Mouse (Mus musculus): ENCODE data around the gene Ip6k3.

The Ip6k3 gene

DNA sequence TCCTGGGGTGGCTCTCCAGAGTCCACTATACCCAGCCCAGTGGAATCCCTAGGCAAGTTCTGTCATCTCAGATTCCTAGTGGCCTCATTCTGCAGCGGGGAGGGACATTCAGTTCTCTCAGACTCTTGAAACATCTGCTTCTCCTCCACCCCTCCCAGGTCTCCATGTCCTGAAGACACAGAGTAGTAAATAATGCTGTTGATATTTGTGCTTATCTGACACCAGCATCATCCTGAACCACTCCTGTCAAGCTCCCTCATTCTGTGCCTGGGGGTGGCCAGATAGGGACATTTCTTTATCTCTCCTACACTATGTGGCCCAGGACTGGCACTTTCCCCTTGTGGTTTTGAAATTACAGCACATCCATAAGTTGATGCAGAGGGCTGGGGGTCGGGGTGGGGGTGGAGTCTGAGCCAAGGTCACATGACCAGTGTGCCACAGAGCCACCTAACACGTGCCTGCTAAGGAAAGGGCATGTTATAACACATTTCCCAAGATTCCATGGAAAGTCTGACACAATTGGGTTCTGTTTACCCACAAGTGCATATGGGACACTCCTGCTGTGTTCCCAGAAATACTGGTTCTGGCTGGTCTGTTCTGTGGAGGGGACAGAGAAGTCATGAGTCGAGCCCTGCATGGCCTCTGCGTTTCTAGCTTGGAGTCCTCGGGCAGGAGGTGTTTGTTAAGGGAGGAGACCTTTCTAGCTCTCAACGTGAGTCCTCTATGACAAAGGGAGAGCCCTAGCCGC is 14.4 kb downstream of the Ip6k3 start:
- peak in 1 of 2 experiments; percentile 50 for DNase-seq (ENCODE audit: low spot score in 2 of 2)

DNA sequence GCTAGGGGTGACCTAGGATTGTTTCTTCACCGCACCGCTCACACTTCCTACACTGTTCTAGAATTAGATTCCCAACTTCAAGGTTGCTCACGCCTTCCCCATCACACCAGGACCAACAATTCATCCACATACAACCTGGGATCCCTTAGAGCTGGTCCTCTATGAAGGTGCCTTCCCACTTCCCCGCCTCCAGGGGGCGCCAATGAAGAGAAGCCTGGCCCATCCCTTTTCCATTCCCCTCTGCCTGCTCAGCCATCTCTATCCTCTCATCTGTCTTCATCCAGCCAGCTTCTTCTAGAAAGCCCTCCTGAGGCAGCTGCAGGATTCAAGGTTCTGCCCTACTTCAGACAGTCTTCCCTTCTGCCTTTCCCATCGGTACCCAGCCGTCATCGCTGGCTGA is 16.2 kb downstream of the Ip6k3 start:
- DNase-seq (ENCODE audit: low spot score in 2 of 2), result peak; percentile 57 to 81

DNA sequence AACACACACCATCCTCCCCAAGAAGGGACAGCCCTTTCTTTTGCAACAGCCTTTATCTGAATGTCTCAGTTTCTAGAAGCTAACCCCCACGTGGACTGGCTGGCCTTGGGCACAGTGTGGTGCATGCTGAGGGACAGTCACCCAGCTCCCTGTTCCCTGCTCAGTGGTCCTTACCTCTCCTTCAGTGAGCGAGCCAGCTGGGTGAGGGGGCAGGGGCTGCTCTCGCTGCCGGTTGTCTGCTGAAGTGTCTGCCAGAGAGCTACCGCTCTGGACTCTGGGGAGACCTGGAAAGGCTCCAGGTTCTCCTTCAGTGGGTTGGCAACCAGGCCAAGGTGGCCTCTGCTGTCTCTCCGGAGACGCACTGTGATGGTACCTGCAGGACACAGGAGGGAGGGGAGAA is 16.7 kb downstream of the Ip6k3 start:
- DNase-seq (ENCODE audit: low spot score in 2 of 2), result no peak

DNA sequence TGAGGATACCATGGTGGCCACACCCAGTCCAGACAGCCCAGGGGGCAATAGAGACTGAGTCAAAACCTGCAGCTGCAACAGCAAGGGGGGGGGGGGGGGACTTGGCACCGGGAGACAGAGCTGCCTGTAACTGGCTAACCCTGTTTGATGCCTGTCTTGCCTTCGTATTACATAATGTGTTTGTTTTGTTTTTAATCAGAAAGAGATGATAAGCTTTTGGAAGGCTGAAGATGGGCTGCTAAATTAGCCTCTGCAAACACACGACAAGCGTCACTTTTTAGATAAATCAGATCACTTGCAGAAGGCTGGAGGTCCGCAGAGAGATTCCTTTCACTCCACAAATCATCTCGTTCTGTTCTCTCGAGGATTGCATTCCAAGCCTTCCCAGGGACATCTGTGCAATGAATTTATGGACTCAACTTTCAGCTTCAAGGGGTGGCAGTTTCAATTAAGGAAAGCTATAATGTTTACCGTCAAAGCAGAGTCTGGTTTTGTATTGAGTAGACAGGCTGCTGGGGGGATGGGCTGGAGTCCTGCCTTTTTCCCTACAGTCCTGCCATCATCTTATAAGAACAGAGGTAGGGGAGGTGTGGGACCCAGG is 21.2 kb downstream of the Ip6k3 start:
- no peak for DNase-seq (ENCODE audit: low spot score in 2 of 2)

DNA sequence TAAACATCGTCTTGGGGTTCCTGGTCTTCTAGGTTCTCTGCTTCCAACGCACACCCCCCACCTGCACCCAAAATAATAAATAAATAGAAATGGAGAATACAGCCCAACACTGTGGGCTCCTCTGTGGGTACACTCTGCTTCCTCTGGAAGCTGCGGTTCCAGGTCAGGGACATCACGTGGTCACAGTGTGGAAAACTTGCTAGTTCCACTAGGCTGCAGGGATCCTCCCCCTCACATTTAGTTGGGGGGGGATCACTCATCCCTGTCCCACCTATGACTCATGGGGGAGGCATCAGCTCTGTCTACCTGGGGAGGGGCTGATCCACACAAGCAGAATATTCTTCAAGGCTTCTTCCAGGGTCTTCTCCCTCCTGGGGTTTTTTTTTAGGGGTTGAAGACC is 23.4 kb downstream of the Ip6k3 start:
- DNase-seq (ENCODE audit: low spot score in 2 of 2), result no peak

DNA sequence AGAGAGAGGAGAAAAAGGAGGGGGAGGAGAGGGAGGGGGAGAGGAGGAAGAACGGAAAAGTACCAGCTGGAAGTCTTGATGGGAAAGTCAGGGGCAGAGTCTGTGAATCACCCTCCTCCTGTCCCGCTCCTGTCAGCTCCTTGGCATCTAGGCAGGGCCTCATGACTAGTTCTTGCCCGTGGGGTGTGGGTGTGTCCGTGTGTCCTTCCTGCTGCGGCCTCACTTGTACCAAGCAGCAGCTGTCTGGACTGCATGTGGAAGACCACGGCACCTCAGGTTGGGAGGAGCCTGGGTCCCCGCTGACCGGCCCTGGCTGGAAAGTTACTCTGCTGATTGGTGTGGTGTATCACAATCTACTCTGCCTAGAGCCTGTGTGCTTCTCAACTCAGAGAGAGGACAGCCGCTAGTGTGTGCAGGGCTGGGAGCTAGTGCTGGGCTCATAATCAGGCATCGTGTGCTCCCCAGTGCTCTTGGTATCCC is 25.6 kb downstream of the Ip6k3 start:
- no peak for DNase-seq (ENCODE audit: low spot score in 2 of 2)

DNA sequence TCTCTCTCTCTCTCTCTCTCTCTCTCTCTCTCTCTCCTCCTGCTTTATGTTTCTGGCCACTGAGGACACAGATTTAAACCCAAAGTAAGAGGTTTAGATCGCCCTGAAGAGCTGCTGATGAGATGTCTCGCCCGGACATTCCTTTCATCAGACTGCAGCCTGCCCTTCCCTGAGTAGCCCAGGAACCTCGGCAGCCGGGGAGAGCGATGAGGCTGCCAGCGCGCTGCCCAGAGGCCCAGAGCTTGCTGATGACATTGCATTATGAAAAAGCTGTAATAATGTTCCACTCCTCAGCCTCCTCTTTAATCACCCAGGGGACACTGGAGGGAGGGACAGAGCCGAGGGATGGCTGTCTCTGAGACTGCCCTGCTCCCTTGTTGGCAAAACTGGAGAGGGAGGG is 27.3 kb downstream of the Ip6k3 start:
- no peak for DNase-seq (ENCODE audit: low spot score in 2 of 2)

DNA sequence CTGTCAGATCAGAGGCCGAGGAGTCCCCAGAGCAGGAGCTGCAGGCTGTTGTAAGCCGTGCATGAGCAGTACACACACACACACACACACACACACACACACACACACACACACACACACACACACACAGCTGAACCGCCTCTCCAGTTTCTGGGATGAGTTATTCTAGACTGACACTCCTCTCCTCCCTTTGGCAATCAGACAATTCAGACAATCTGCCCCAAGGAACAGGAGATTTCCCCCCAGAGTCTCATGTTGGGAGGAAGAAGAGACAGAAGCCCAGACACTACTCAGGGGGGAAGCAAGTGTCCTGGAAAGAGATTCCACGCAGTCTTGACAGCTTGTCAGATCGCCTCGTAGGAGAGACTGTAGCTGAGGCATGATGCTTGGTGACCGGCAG is 28.3 kb downstream of the Ip6k3 start:
- DNase-seq (ENCODE audit: low spot score in 2 of 2), result no peak

DNA sequence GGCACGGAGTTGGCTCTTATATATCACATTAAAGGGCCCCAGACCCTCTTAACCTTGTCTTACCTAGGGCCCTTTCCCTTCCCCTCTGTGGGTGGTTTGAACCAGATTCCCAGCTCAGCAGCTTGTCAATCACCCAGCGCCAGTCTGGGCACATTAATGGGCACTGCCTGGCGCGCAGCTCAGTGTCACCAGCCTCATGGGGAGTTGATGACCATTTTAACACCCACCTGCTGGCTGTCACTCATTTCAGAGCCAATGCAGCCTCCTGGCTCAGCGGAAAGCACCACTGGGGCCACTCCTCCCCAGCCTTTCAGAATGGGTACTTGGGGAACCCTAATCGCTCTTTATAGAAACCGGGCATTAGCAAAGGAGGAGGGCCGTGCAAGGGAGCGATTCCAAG is 29.2 kb downstream of the Ip6k3 start:
- no peak for DNase-seq (ENCODE audit: low spot score in 2 of 2)

DNA sequence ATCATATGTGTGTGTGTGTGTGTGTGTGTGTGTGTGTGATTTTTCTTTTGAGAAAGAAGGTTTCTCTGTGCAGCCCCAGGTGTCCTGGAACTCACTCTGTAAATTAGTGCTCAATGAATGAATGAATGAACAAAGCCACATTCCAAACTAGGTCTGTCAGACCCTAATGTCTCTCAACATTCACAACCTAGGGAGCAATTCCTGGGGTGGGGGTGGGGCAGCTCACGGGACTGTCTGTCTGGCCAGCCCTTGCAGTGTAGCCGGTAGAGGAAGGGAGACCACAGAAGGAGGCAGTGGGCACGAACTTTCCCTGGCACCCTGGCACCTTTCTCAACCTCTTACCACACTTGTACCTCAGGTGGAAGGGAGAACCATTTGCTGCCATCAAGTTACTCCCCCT is 32.9 kb downstream of the Ip6k3 start:
- DNase-seq (ENCODE audit: low spot score in 2 of 2), result no peak

DNA sequence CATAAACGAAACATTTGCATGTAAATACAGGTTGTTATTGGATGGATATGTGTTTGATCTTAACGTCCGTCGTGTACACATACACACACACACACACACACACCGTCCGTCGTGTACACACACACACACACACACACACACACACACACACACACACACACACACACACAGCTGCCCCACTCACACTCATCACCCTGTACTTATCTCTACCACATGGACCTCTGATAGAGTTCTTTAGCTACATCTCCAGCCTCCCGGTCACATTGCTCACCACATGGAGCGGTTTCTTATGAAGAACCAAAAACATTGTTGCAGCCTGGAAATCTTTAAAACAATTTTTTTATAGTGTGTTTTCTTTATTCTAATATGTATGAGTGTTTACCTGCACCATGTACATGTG is 33.4 kb downstream of the Ip6k3 start:
- no peak for DNase-seq (ENCODE audit: low spot score in 2 of 2)

DNA sequence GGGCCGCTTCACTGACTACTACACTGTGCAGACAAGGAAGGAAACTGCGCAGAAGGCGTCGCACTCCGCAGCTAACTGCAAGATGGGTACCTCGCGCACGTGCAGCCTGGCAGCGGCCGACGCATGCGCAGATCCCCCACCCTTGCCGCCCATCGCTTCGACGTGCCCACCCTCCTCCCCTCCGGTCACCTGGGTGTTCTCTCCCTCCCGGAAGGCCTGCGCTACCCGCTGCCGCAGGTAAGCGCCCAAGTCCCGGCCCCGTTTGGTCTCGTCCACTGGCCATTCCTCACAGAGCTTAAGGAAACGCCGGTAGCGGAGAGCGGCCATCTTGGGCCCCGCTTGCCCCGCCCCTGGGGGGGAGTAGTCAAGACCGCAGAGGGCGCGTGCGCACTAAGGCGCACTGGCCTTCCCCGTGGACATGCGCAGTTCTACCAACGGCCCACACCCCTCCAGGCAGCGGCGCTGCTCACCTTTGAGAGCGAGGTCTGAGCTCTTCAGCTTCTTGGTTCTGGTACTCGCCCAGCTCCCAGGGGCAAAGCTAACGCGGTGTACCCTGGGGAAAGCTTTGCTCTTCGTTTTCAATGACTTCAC is 33.9 kb downstream of the Ip6k3 start, which contains the start of gene Uqcc2:
Uqcc2 (minus strand) TSS at position 366 of the 591 bp plus-strand sequence.
- DNase-seq (ENCODE audit: low spot score in 2 of 2), result peak; percentile 96 to 98

DNA sequence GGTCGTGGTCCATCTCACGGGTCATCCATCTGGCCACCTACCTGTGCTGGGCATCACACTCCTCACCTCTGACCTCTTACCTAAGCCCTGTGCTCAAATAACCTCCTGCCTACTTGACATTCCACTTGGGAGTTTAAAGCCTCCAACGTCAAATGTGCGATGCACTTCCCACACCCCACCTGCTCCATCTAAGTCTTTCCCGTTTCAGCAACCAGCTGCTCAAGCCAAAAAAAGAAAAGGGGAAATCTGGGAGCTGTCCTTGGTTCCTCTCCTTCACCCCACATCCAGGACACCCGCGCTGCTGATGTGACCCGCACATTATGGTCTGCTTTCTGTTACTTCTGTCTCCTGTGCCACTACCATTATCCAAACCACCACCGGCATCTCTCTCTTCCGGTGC is 35.4 kb downstream of the Ip6k3 start:
- no peak for DNase-seq (ENCODE audit: low spot score in 2 of 2)

DNA sequence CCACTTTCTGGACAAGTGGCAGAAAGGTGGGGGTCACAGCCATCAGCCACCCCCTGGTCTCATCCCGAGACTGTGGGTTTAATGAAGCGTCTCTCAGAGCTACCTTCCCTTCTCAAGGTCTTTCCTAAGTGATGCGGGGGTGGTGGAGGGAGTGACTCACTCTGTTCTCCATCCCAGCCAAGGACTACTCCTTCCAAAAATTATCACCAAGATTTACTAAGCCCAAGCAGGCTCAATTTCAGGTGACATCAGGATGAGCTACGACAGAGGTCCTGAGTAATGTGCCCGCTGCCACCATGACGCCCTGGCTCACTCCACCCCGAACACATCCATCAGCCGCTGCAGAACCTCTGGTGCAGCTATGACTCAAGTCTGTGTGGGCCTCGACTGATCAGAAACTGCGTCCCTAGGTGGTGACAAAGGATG is 36.3 kb downstream of the Ip6k3 start:
- no peak for DNase-seq (ENCODE audit: low spot score in 2 of 2)

DNA sequence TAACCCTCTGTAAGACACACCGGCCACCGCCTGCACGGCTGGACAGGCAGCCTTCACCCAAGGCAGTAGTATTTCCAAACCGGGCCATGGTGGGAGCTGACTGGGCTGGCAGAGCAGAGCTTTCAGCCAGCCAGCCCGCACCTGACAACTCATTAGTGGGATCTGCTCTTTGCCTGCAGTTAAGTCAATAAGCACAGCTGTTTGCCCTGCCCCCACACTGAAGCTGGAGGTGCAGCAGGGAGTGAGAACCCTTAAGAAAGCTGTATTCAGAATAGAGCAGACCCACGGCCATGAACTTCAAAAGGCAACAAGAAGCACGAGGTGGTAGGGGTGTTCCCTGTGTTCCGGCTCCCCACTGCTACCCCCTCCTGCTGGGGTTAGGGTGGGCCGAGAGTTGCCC is 37.3 kb downstream of the Ip6k3 start:
- DNase-seq (ENCODE audit: low spot score in 2 of 2), result no peak

DNA sequence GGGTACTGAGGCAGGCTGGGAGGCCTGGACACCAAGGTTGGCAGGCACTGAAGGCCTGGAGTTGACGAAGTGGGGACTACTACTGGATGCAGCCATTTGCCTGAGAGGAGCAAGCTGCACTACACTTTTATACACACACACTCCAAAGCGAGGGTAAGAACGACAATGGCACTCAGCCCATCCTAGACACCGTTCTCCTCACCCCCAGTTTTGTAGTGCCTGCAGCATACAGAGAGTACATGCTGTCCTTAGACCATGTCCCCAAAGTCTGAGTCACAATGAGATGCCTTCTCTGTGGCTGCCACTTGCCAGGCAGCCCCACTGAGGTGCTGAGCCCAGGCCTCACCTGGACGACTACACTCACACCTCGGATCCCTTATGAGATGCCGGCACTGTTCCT is 37.8 kb downstream of the Ip6k3 start:
- DNase-seq (ENCODE audit: low spot score in 2 of 2), result no peak

DNA sequence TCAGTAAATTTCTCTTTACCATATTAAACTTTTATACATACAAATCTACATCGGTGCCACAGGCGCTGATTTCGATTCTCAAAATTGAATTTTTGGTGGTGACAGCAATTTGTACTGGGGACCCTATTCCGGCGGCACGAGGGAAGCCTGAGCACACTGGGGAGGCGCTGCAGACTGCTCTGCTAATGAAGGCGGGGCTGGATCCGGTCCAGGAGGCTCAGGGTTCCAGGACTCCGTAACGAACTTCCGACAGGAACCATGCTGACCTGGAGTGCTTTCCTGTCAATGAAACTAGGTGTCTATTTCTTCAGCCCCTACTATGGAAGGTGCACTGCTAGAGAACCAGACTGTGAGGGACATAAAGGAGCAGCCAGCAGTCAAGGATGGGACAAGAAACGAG is 38.3 kb downstream of the Ip6k3 start:
- no peak for DNase-seq (ENCODE audit: low spot score in 2 of 2)

DNA sequence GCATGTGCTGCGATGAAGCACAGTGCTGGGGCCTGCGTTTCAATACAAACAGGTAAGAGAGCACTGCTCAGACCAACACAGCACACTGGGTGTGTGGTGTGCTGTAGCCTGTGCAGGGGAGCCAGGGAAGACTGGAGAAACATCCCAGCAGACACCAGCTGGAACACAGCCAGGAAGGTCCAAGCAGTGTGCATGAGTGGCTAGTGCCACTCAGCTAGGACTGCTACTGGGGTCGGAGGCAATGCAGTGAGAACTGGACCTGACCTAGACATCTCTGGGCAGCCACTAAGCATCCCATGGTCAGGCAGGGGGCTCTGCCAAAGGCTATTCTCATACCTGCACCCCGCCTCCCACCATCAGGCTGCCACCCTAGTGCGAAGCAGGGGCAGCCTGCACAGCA is 39.4 kb downstream of the Ip6k3 start:
- no peak for DNase-seq (ENCODE audit: low spot score in 2 of 2)

DNA sequence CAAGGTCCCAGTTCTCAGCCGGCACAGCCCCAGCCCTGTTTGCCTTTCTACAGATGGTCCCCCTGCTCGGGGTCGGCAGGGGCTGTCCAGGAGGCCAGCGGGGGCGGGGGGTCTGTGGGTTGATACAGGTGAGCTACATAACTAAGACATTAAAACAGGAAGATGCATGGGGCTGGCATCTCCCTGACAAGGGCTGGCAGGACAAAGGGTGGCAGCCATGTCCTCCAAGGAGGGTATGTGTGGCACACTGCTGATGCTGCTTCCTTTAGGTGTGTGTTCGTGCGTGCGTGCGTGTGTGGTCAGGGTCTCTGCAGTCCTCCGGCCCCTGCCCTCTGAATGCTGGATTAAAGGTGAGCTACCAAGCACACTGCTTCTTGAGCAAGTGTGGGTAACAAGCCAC is 40.6 kb downstream of the Ip6k3 start:
- no peak for DNase-seq (ENCODE audit: low spot score in 2 of 2)

DNA sequence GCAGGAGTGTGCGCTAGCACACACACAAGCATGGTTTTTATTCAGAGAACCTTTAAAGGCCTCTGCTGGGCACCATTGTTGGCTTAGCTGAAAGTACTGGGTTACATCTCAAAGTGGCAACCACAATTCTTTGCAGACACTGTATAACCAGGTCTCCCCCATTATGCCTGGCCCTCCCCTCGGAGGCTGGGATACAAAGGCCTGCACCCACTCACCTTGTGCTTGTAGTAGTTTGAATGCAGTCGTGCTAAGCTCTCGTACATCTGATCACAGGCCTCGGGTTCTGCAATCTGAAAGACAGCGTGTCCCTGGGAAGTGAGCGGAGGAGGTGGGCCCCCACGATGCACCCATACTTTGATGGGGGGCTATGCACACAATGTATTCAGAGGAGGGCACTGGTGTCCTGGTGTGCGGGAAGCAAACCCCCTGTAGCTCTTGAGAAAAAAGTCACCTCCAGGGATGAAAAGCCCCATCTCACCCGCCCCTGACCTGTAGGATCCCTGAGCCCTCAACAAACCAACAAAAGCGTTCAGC is 41.9 kb downstream of the Ip6k3 start:
- no peak for DNase-seq (ENCODE audit: low spot score in 2 of 2)

DNA sequence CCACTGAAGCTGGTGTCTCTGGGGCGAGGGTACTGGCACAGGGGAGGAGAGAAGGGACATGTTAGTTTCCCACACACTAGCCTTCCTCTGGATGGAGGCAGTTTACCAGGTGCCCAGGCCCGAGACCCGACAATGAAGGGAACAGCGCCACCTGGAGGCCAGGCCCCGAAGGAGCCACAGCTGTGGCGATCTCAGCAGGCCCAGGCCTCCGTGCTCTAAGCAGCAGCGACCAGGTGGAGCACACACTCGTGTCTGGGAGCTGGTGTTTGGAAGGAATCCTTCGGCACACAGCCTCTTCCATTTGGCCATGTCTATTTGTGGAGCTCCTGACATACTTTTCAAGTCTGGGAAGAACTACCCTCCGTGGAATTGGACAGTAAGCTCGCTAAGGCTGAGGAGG is 42.4 kb downstream of the Ip6k3 start:
- DNase-seq (ENCODE audit: low spot score in 2 of 2), result peak; percentile 72 to 88

DNA sequence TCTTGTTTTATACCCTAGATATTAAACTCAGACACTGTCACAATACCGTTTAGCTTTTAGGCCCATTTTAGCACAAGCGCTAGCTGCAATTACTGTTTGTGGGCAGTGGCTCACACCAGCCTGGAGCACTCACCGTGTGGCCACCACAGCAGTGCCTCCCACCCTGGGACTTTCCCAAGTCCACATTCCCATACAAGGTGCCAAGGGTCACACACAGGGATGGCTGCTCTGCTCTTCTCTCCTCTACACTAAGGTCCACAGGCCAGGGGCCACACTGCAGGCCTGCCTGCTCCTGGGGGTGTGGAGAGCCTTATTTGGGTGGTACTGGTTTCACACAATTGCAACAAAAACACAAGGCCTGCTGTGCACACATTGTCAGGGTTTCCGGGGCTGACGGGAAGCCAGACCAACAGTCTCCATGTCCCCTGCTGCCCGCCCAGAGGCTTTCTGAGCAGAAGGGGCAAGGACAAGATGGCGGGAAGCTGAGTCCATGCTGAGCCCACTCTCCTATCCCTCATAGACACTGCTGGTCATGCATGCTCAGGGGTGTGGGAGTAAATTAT is 43.7 kb downstream of the Ip6k3 start:
- DNase-seq (ENCODE audit: low spot score in 2 of 2), result no peak

DNA sequence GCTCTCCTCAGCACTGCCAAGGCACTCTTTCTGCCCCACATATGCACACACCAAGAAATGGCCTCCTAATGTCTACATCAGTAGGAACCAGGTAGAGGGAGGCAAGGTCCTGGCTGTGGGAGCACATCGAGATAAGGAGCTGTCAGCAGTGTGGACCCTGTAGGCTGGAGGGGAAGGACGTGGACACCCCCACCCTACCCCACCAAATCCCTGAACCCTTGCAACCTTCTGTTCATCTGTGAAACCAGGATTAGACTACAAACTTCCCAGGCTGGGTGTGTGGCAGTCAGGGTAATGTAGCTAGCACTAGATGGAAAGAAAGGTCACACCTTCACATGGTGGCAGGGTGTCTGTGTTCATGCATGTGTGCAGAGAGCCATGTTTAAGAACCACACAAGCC is 44.5 kb downstream of the Ip6k3 start:
- DNase-seq (ENCODE audit: low spot score in 2 of 2), result no peak

Data from spleen, postnatal 10 days (tissue).